Mouse (Mus musculus) layer of hippocampus, postnatal 10 days (tissue): Measurements from ENCODE around the gene Tmem206. TPM values are rescaled to one million over a fixed set of nuclear protein-coding genes. Genes with fewer than 3 reads are reported as not detected.
A peak's percentile ranks its signal among the peaks of the same experiment; 100 is the strongest.

Experiments used
- DNase-seq, 2 experiments: peaks; one replicate each; pipeline ENCODE4 v3.0.0; 2021; ENCODE audit warnings: low spot score in 2 of 2
- total RNA-seq, 2 experiments: library from RNA; stranded (reverse); gene quantifications; 2 replicates each; pipeline ENCODE4 v1.2.3; 2021

Tmem206 gene
- total RNA-seq, 2 experiments from 2014 or later: 12.1 to 12.8 TPM

GRCm38 (mm10) chr1:191396897-191397849 lies 71.5 kb downstream of the Tmem206 start:
- DNase-seq: peak; percentile 99

Other genes starting within 250 kb of the Tmem206 start
- gene Batf3, start 228.1 kb upstream of the Tmem206 start, total RNA-seq: 1 to 10 TPM in 1 of 2 experiments, under 1 TPM in 1; 0.74 to 1.4 TPM
- gene Fam71a, start 161.1 kb upstream of the Tmem206 start, total RNA-seq: not detected
- under 1 TPM; 0.27 to 0.73 TPM for gene Atf3, start 107.9 kb upstream of the Tmem206 start, total RNA-seq
- 10 to 100 TPM; 74.6 to 89.2 TPM for gene Nenf, start 7.7 kb upstream of the Tmem206 start, total RNA-seq
- 10 to 100 TPM; 56.0 to 59.1 TPM for gene Ppp2r5a, start 77.4 kb downstream of the Tmem206 start, total RNA-seq
- 1 to 10 TPM; 2.1 to 3.0 TPM for gene Dtl, start 249.6 kb downstream of the Tmem206 start, total RNA-seq
- gene Ints7, start 249.7 kb downstream of the Tmem206 start, total RNA-seq: 10 to 100 TPM; 27.6 to 28.9 TPM